Mouse (Mus musculus): ENCODE measurements around the gene Gga3.

The Gga3 gene

GRCm38 (mm10) chr11:115612410-115613137 is 8.7 kb upstream of the Gga3 start, which contains the start of gene Mif4gd:
Mif4gd (minus strand) TSS chr11:115612969.
- ChIA-PET CTCF (interaction anchor here (0.5 to 3.5 kb wide), 65 partner anchors 8 to 1392 kb away, joined by 3 to 38 read pairs (median 4); partner anchors contain the start of genes Slc25a19 (in 3 of the 4), Caskin2 (in 2 of the 4), Grb2 (in 2 of the 4) and Nt5c (in 2 of the 4)), POLR2A (interaction anchor here (0.5 to 17.9 kb wide), 105 partner anchors 7 to 1396 kb away, joined by 3 to 335 read pairs (median 4); partner anchors contain the start of genes Grb2 (in 3 of the 4), Slc25a19 (in 3 of the 4), Cdr2l (in 2 of the 4) and Gga3 (in 2 of the 4))

GRCm38 (mm10) chr11:115612059-115612409 is 8.2 kb upstream of the Gga3 start:
- ChIA-PET CTCF (interaction anchor here in 3 of 4 experiments (0.5 to 3.2 kb wide), 11 partner anchors 11 to 247 kb away, joined by 3 to 38 read pairs (median 7); partner anchors contain the start of genes Myo15b (in 1 of the 3) and Slc25a19 (in 1 of the 3)), POLR2A (interaction anchor here in 3 of 4 experiments (0.6 to 17.9 kb wide), 35 partner anchors 10 to 734 kb away, joined by 3 to 335 read pairs (median 8); partner anchors contain the start of genes Grb2 (in 2 of the 3), Nup85 (in 2 of the 3), Slc25a19 (in 2 of the 3) and Sumo2 (in 2 of the 3))

- ChIA-PET CTCF (interaction anchor here in 3 of 4 experiments (0.6 to 1.4 kb wide), 4 partner anchors 12 to 203 kb away, joined by 3 to 4 read pairs (median 3); partner anchors contain the start of gene Caskin2 (in 1 of the 3)), POLR2A (interaction anchor here in 3 of 4 experiments (0.7 to 17.9 kb wide), 17 partner anchors 16 to 248 kb away, joined by 3 to 335 read pairs (median 9); partner anchors contain the start of genes Nup85 (in 2 of the 3), Grb2 (in 1 of the 3), Slc25a19 (in 1 of the 3) and Sumo2 (in 1 of the 3))
Observed at GRCm38 (mm10) chr11:115611173-115611572, 7.3 kb upstream of the Gga3 start.

- CTCF ChIA-PET = interaction anchor here in 1 of 4 experiments (0.5 to 1.3 kb wide), 2 partner anchors 29 to 105 kb away, joined by 3 to 4 read pairs; no protein-coding TSS in a partner anchor
- POLR2A ChIA-PET = interaction anchor here in 3 of 4 experiments (0.5 to 17.9 kb wide), 13 partner anchors 11 to 414 kb away, joined by 3 to 335 read pairs (median 5); partner anchors contain the start of genes Slc25a19 (in 2 of the 3), Fdxr (in 1 of the 3), Jpt1 (in 1 of the 3) and Nup85 (in 1 of the 3)
Observed at GRCm38 (mm10) chr11:115609576-115609975, 5.7 kb upstream of the Gga3 start.

GRCm38 (mm10) chr11:115608421-115609399 is 4.9 kb upstream of the Gga3 start:
- CTCF ChIA-PET = interaction anchor here in 2 of 4 experiments (0.5 to 1.5 kb wide), 4 partner anchors 15 to 106 kb away, joined by 3 to 4 read pairs (median 4); no protein-coding TSS in a partner anchor
- POLR2A ChIA-PET = interaction anchor here in 3 of 4 experiments (0.5 to 17.9 kb wide), 20 partner anchors 9 to 413 kb away, joined by 3 to 335 read pairs (median 5); partner anchors contain the start of genes Slc25a19 (in 3 of the 3), Jpt1 (in 2 of the 3), Fdxr (in 1 of the 3) and Nup85 (in 1 of the 3)

- ChIA-PET CTCF (interaction anchor here in 1 of 4 experiments (0.6 kb wide), 2 partner anchors 66 to 136 kb away, joined by 3 read pairs; no protein-coding TSS in a partner anchor), POLR2A (interaction anchor here in 3 of 4 experiments (0.5 to 17.9 kb wide), 15 partner anchors 8 to 1321 kb away, joined by 3 to 335 read pairs (median 4); partner anchors contain the start of genes Jpt1 (in 2 of the 3), Slc25a19 (in 2 of the 3), Mif4gd (in 1 of the 3) and Nup85 (in 1 of the 3))
Observed at GRCm38 (mm10) chr11:115606733-115607132, 2.9 kb upstream of the Gga3 start.

- POLR2A ChIA-PET = interaction anchor here (0.6 to 17.9 kb wide), 31 partner anchors 8 to 658 kb away, joined by 3 to 335 read pairs (median 4); partner anchors contain the start of genes Jpt1 (in 2 of the 4), Mif4gd (in 2 of the 4), Nup85 (in 2 of the 4) and Grb2 (in 1 of the 4)
Observed at GRCm38 (mm10) chr11:115604304-115604696, 449 bp upstream of the Gga3 start.

GRCm38 (mm10) chr11:115603128-115603475 is 749 bp downstream of the Gga3 start:
- ChIA-PET POLR2A (interaction anchor here in 3 of 4 experiments (0.9 to 23.6 kb wide), 14 partner anchors 9 to 421 kb away, joined by 3 to 335 read pairs (median 4); partner anchors contain the start of gene Mif4gd (in 3 of the 3)), CTCF (interaction anchor here in 1 of 4 experiments (0.6 to 1.3 kb wide), 2 partner anchors 257 to 420 kb away, joined by 3 to 4 read pairs; no protein-coding TSS in a partner anchor)

More at GRCm38 (mm10) chr11:115604304-115604696, 449 bp upstream of the Gga3 start:
- CTCF ChIA-PET = interaction anchor here in 3 of 4 experiments (1.0 to 1.6 kb wide), 3 partner anchors 9 to 24 kb away, joined by 3 read pairs; partner anchors contain the start of genes Mif4gd (in 2 of the 3) and Slc25a19 (in 1 of the 3)

GRCm38 (mm10) chr11:115601174-115601573 is 2.7 kb downstream of the Gga3 start:
- ChIA-PET POLR2A (interaction anchor here in 2 of 4 experiments (0.5 to 23.6 kb wide), 12 partner anchors 9 to 976 kb away, joined by 3 to 335 read pairs (median 3); partner anchors contain the start of genes Mif4gd (in 2 of the 2) and Slc25a19 (in 1 of the 2)), CTCF (interaction anchor here in 2 of 4 experiments (0.5 to 1.4 kb wide), 2 partner anchors 30 to 255 kb away, joined by 3 read pairs; no protein-coding TSS in a partner anchor)

- POLR2A ChIA-PET = interaction anchor here in 2 of 4 experiments (0.9 to 23.6 kb wide), 8 partner anchors 9 to 27 kb away, joined by 3 to 335 read pairs (median 7); partner anchors contain the start of genes Mif4gd (in 2 of the 2) and Slc25a19 (in 1 of the 2)
- CTCF ChIA-PET = interaction anchor here in 1 of 4 experiments (1.4 kb wide), 1 partner anchor 31 kb away, joined by 3 read pairs; no protein-coding TSS in a partner anchor
Observed at GRCm38 (mm10) chr11:115600743-115601142, 3.1 kb downstream of the Gga3 start.

- ChIA-PET POLR2A (interaction anchor here in 3 of 4 experiments (0.6 to 23.6 kb wide), 15 partner anchors 8 to 425 kb away, joined by 3 to 335 read pairs (median 4); partner anchors contain the start of genes Jpt1 (in 1 of the 3), Mif4gd (in 1 of the 3), Nup85 (in 1 of the 3) and Slc25a19 (in 1 of the 3)), CTCF (interaction anchor here in 3 of 4 experiments (0.6 to 1.9 kb wide), 5 partner anchors 12 to 53 kb away, joined by 3 to 7 read pairs (median 5); partner anchors contain the start of gene Mif4gd (in 1 of the 3))
Observed at GRCm38 (mm10) chr11:115599722-115600121, 4.1 kb downstream of the Gga3 start.

GRCm38 (mm10) chr11:115598309-115598708 is 5.5 kb downstream of the Gga3 start:
- ChIA-PET CTCF (interaction anchor here in 1 of 4 experiments (1.0 to 1.9 kb wide), 3 partner anchors 11 to 33 kb away, joined by 3 to 6 read pairs (median 5); partner anchors contain the start of gene Mif4gd), POLR2A (interaction anchor here in 2 of 4 experiments (1.5 to 23.6 kb wide), 4 partner anchors 8 to 27 kb away, joined by 3 to 335 read pairs (median 10); partner anchors contain the start of gene Mif4gd (in 1 of the 2))

- POLR2A ChIA-PET = interaction anchor here (0.6 to 23.6 kb wide), 27 partner anchors 8 to 937 kb away, joined by 3 to 335 read pairs (median 4); partner anchors contain the start of genes Mif4gd (in 2 of the 4), Jpt1 (in 1 of the 4) and Nup85 (in 1 of the 4)
- CTCF ChIA-PET = interaction anchor here (0.6 to 1.8 kb wide), 22 partner anchors 9 to 1614 kb away, joined by 3 to 13 read pairs (median 4); partner anchors contain the start of genes Nup85 (in 2 of the 4), Mif4gd (in 1 of the 4) and Nt5c (in 1 of the 4)
Observed at GRCm38 (mm10) chr11:115595209-115595608, 8.6 kb downstream of the Gga3 start.

- POLR2A ChIA-PET = interaction anchor here (0.6 to 23.6 kb wide), 27 partner anchors 9 to 500 kb away, joined by 3 to 335 read pairs (median 5); partner anchors contain the start of genes Mif4gd (in 3 of the 4), Nup85 (in 2 of the 4), Armc7 (in 1 of the 4) and Jpt1 (in 1 of the 4)
- CTCF ChIA-PET = interaction anchor here in 2 of 4 experiments (1.1 to 1.6 kb wide), 5 partner anchors 26 to 132 kb away, joined by 3 to 6 read pairs (median 3); partner anchors contain the start of gene Nup85 (in 1 of the 2)
Observed at GRCm38 (mm10) chr11:115590526-115591075, 13.2 kb downstream of the Gga3 start.

- POLR2A ChIA-PET = interaction anchor here (0.7 to 23.6 kb wide), 24 partner anchors 8 to 551 kb away, joined by 3 to 335 read pairs (median 5); partner anchors contain the start of genes Mif4gd (in 3 of the 4), Nup85 (in 2 of the 4), Fdxr (in 1 of the 4) and Jpt1 (in 1 of the 4)
Observed at GRCm38 (mm10) chr11:115587984-115588383, 15.9 kb downstream of the Gga3 start.

More at GRCm38 (mm10) chr11:115587984-115588383, 15.9 kb downstream of the Gga3 start:
- CTCF ChIA-PET = interaction anchor here (0.5 to 1.5 kb wide), 9 partner anchors 10 to 242 kb away, joined by 3 to 7 read pairs (median 4); partner anchors contain the start of genes Mif4gd (in 1 of the 4) and Nup85 (in 1 of the 4)

Data from embryonic stem cell, embryonic (primary cell).